Comparison of ENCODE assay signal across 23 mouse cellular contexts in genomic region chr7:44846804-44847203, GRCm38 (mm10). TPM values are rescaled to one million over a fixed set of nuclear protein-coding genes. Genes with fewer than 3 reads are reported as not detected.
DNase-seq lines count a peak whose midpoint lies in the region; ATAC-seq and TF ChIP-seq lines count a peak whose summit lies in the region.
"Had no signal": no experiment of that assay in that cellular context is flagged by ENCODE, and none has a peak within 500 bp of the region (broad histone marks: within the 10 kb centered on the region; RNA-seq: fewer than 3 reads in every experiment).

No protein-coding gene starts in this region.

- no peak overlapping the region for H3K27ac ChIP-seq in forebrain, embryonic 13.5 days
- H3K27ac ChIP-seq in forebrain, embryonic 15.5 days (replicated peaks): no peak overlapping the region
- H3K27ac ChIP-seq in hindbrain, embryonic 13.5 days: no peak overlapping the region
- no peak overlapping the region for H3K27ac ChIP-seq in hindbrain, postnatal 0 days
- no peak overlapping the region for H3K27ac ChIP-seq in midbrain, embryonic 10.5 days (replicated peaks)
- no peak overlapping the region for H3K27ac ChIP-seq in midbrain, embryonic 16.5 days (ENCODE audit: low read length)
- no peak overlapping the region for H3K27ac ChIP-seq in embryonic facial prominence, embryonic 14.5 days (replicated peaks; ENCODE audit: low read depth, low read length)
- H3K27ac ChIP-seq: forebrain, embryonic 10.5 days; heart, embryonic 10.5 days; intestine, embryonic 15.5 days; left cerebral cortex, adult 2 months; lung, embryonic 15.5 days had no signal

- H3K4me1 ChIP-seq in forebrain, embryonic 13.5 days: peaks cover 25% of the 10 kb centered on the region
- H3K4me1 ChIP-seq in forebrain, embryonic 15.5 days: peaks cover 28% of the 10 kb centered on the region
- H3K4me1 ChIP-seq in hindbrain, embryonic 13.5 days (replicated peaks): peaks cover 31% of the 10 kb centered on the region
- peaks cover 16% of the 10 kb centered on the region; the same call in 1 of the 2 replicates for H3K4me1 ChIP-seq in hindbrain, postnatal 0 days (ENCODE audit: insufficient read depth, low read length)
- H3K4me1 ChIP-seq in midbrain, embryonic 10.5 days: peaks cover 26% of the 10 kb centered on the region
- H3K4me1 ChIP-seq in midbrain, embryonic 16.5 days (ENCODE audit: control insufficient read depth, insufficient read depth, low read length): peaks cover 20% of the 10 kb centered on the region
- peaks cover 14% of the 10 kb centered on the region for H3K4me1 ChIP-seq in embryonic facial prominence, embryonic 14.5 days (ENCODE audit: control insufficient read depth, insufficient read depth, low read length)

- ATAC-seq in forebrain, embryonic 13.5 days: no peak
- no peak for ATAC-seq in forebrain, embryonic 15.5 days (replicated peaks)
- no peak for ATAC-seq in hindbrain, embryonic 13.5 days (ENCODE audit: low FRiP score)
- ATAC-seq in hindbrain, postnatal 0 days: no peak
- ATAC-seq in midbrain, embryonic 16.5 days: no peak
- ATAC-seq in embryonic facial prominence, embryonic 14.5 days (ENCODE audit: low read depth): no peak
- ATAC-seq: intestine, embryonic 15.5 days; Patski had no signal

- no peaks in the 10 kb centered on the region for H3K27me3 ChIP-seq in forebrain, embryonic 13.5 days
- no peaks in the 10 kb centered on the region; the same call in 1 of the 2 replicates for H3K27me3 ChIP-seq in forebrain, embryonic 15.5 days
- H3K27me3 ChIP-seq in hindbrain, embryonic 13.5 days: peaks cover 8% of the 10 kb centered on the region
- no peaks in the 10 kb centered on the region for H3K27me3 ChIP-seq in hindbrain, postnatal 0 days (ENCODE audit: insufficient read depth, low read length)
- peaks cover 1% of the 10 kb centered on the region for H3K27me3 ChIP-seq in midbrain, embryonic 10.5 days (ENCODE audit: low read depth, poor library complexity, severe bottlenecking)
- no peaks in the 10 kb centered on the region; the same call in 1 of the 2 replicates for H3K27me3 ChIP-seq in midbrain, embryonic 16.5 days (ENCODE audit: control insufficient read depth, insufficient read depth, low read depth, low read length)
- no peaks in the 10 kb centered on the region for H3K27me3 ChIP-seq in embryonic facial prominence, embryonic 14.5 days (replicated peaks; ENCODE audit: control insufficient read depth, insufficient read depth, low read length)
- H3K27me3 ChIP-seq: CH12.LX; intestine, embryonic 15.5 days; liver, embryonic 15.5 days; lung, embryonic 15.5 days; Patski had no signal

- 92% methylated on average over 7 of the region's 7 CpGs for WGBS in forebrain, embryonic 13.5 days
- 87% methylated on average over 7 of the region's 7 CpGs for WGBS in forebrain, embryonic 15.5 days
- WGBS in hindbrain, embryonic 13.5 days: 92% methylated on average over 7 of the region's 7 CpGs
- 86% methylated on average over 7 of the region's 7 CpGs for WGBS in hindbrain, postnatal 0 days
- 91% methylated on average over 7 of the region's 7 CpGs for WGBS in midbrain, embryonic 10.5 days
- WGBS in midbrain, embryonic 16.5 days: 96% methylated on average over 7 of the region's 7 CpGs
- 91% methylated on average over 7 of the region's 7 CpGs for WGBS in embryonic facial prominence, embryonic 14.5 days

- no peak overlapping the region for H3K4me2 ChIP-seq in forebrain, embryonic 13.5 days
- no peak overlapping the region for H3K4me2 ChIP-seq in forebrain, embryonic 15.5 days (replicated peaks)
- H3K4me2 ChIP-seq in hindbrain, embryonic 13.5 days: 0 out of 2 replicates have a peak overlapping the region, but pooled peaks have one; percentile 8
- H3K4me2 ChIP-seq in hindbrain, postnatal 0 days (ENCODE audit: low read depth, low read length): no peak overlapping the region
- no peak overlapping the region for H3K4me2 ChIP-seq in midbrain, embryonic 16.5 days (ENCODE audit: low read length)
- no peak overlapping the region for H3K4me2 ChIP-seq in embryonic facial prominence, embryonic 14.5 days (ENCODE audit: low read depth, low read length)
- H3K4me2 ChIP-seq: midbrain, embryonic 11.5 days had no signal

- DNase-seq in hindbrain, postnatal 0 days (ENCODE audit: low spot score): no peak
- no peak for DNase-seq in midbrain, embryonic 10.5 days (ENCODE audit: low spot score)
- DNase-seq in embryonic facial prominence, embryonic 14.5 days (ENCODE audit: low spot score): no peak
- DNase-seq: adrenal gland, postnatal 36 days; B cell, adult 2 months; embryo, embryonic 11 days; kidney, postnatal 4 days; lung, postnatal 4 days; right cerebral cortex, postnatal 14 days had no signal

- no peak for TF ChIP-seq CTCF in hindbrain, postnatal 0 days (IDR thresholded peaks at IDR 0.05; ENCODE audit: low read depth)

- H3K36me3 ChIP-seq in forebrain, embryonic 13.5 days (ENCODE audit: poor library complexity, severe bottlenecking): peaks cover 54% of the 10 kb centered on the region
- peaks cover 50% of the 10 kb centered on the region for H3K36me3 ChIP-seq in forebrain, embryonic 15.5 days
- H3K36me3 ChIP-seq in hindbrain, embryonic 13.5 days: peaks cover 58% of the 10 kb centered on the region
- H3K36me3 ChIP-seq in hindbrain, postnatal 0 days (ENCODE audit: insufficient read depth, low read length): peaks cover 47% of the 10 kb centered on the region
- peaks cover 61% of the 10 kb centered on the region for H3K36me3 ChIP-seq in midbrain, embryonic 10.5 days
- peaks cover 39% of the 10 kb centered on the region for H3K36me3 ChIP-seq in midbrain, embryonic 16.5 days (ENCODE audit: control insufficient read depth, insufficient read depth, low read length)
- H3K36me3 ChIP-seq in embryonic facial prominence, embryonic 14.5 days (ENCODE audit: control insufficient read depth, insufficient read depth, low read length): peaks cover 57% of the 10 kb centered on the region

- H3K9me3 ChIP-seq in forebrain, embryonic 13.5 days (replicated peaks): no peaks in the 10 kb centered on the region
- H3K9me3 ChIP-seq in forebrain, embryonic 15.5 days: no peaks in the 10 kb centered on the region
- H3K9me3 ChIP-seq in hindbrain, embryonic 13.5 days: no peaks in the 10 kb centered on the region
- H3K9me3 ChIP-seq in hindbrain, postnatal 0 days (ENCODE audit: low read length): no peaks in the 10 kb centered on the region
- H3K9me3 ChIP-seq in midbrain, embryonic 10.5 days (replicated peaks): no peaks in the 10 kb centered on the region
- H3K9me3 ChIP-seq in midbrain, embryonic 16.5 days (replicated peaks; ENCODE audit: control insufficient read depth, low read length, poor library complexity, severe bottlenecking): no peaks in the 10 kb centered on the region
- no peaks in the 10 kb centered on the region for H3K9me3 ChIP-seq in embryonic facial prominence, embryonic 14.5 days (ENCODE audit: control insufficient read depth, low read length)
- H3K9me3 ChIP-seq: forebrain, embryonic 10.5 days; G1E; heart, embryonic 10.5 days; intestine, embryonic 15.5 days; liver, embryonic 15.5 days; lung, embryonic 15.5 days had no signal

- 0 out of 2 replicates have a peak overlapping the region, but pooled peaks have one; percentile 2 for H3K9ac ChIP-seq in forebrain, embryonic 13.5 days
- no peak overlapping the region for H3K9ac ChIP-seq in forebrain, embryonic 15.5 days (replicated peaks)
- H3K9ac ChIP-seq in hindbrain, embryonic 13.5 days: no peak overlapping the region
- H3K9ac ChIP-seq in hindbrain, postnatal 0 days (replicated peaks; ENCODE audit: low read length): no peak overlapping the region
- no peak overlapping the region for H3K9ac ChIP-seq in midbrain, embryonic 16.5 days (ENCODE audit: low read depth, low read length)
- H3K9ac ChIP-seq in embryonic facial prominence, embryonic 14.5 days (ENCODE audit: low read depth, low read length): 0 out of 2 replicates have a peak overlapping the region, but pooled peaks have one; percentile 23
- H3K9ac ChIP-seq: liver, embryonic 15.5 days had no signal

- no peak overlapping the region for H3K4me3 ChIP-seq in forebrain, embryonic 13.5 days
- H3K4me3 ChIP-seq in forebrain, embryonic 15.5 days: no peak overlapping the region
- peak overlapping the region; percentile 2; the same call in 1 of the 2 replicates for H3K4me3 ChIP-seq in hindbrain, embryonic 13.5 days
- H3K4me3 ChIP-seq in hindbrain, postnatal 0 days (ENCODE audit: low read length): no peak overlapping the region
- peak overlapping the region; percentile 14; the same call in 1 of the 2 replicates for H3K4me3 ChIP-seq in midbrain, embryonic 10.5 days
- no peak overlapping the region for H3K4me3 ChIP-seq in midbrain, embryonic 16.5 days (ENCODE audit: low read depth, low read length)
- H3K4me3 ChIP-seq in embryonic facial prominence, embryonic 14.5 days (ENCODE audit: low read depth, low read length): no peak overlapping the region

RNA-seq across cellular contexts. Expression of gene Akt1s1, which starts 2.0 kb away (rescaled TPM):
- 93.1 and 95.4 TPM in 2 replicates for polyA plus RNA-seq in forebrain, embryonic 13.5 days (2015; fragmentation: Nextera tagmentation; extraction: Ambion mirVana)
- polyA plus RNA-seq in forebrain, embryonic 15.5 days (2015; fragmentation: Nextera tagmentation; extraction: Ambion mirVana): 118 and 120 TPM in 2 replicates
- polyA plus RNA-seq in hindbrain, embryonic 13.5 days (2015; fragmentation: Nextera tagmentation; extraction: Ambion mirVana): 86.8 and 93.7 TPM in 2 replicates
- total RNA-seq in hindbrain, postnatal 0 days (2014; rRNA removed): 136 and 156 TPM in 2 replicates
- 94.3 and 95.4 TPM in 2 replicates for polyA plus RNA-seq in hindbrain, postnatal 0 days (2015; fragmentation: Nextera tagmentation; extraction: Ambion mirVana)
- polyA plus RNA-seq in midbrain, embryonic 10.5 days (2016; fragmentation: Nextera tagmentation; extraction: Ambion mirVana): 89.5 and 98.1 TPM in 2 replicates
- polyA plus RNA-seq in midbrain, embryonic 16.5 days (2015; fragmentation: Nextera tagmentation; extraction: Ambion mirVana): 82.2 and 83.2 TPM in 2 replicates
- polyA plus RNA-seq in embryonic facial prominence, embryonic 14.5 days (2014; fragmentation: Nextera tagmentation; extraction: Ambion mirVana): 69.0 and 78.6 TPM in 2 replicates

RNA-seq across cellular contexts. Expression of gene Tbc1d17, which starts 2.1 kb away (rescaled TPM):
- 81.5 and 95.5 TPM in 2 replicates for polyA plus RNA-seq in forebrain, embryonic 13.5 days (2015; fragmentation: Nextera tagmentation; extraction: Ambion mirVana)
- 119 and 120 TPM in 2 replicates for polyA plus RNA-seq in forebrain, embryonic 15.5 days (2015; fragmentation: Nextera tagmentation; extraction: Ambion mirVana)
- polyA plus RNA-seq in hindbrain, embryonic 13.5 days (2015; fragmentation: Nextera tagmentation; extraction: Ambion mirVana): 108 and 112 TPM in 2 replicates
- total RNA-seq in hindbrain, postnatal 0 days (2014; rRNA removed): 53.7 and 98.5 TPM in 2 replicates
- 103 and 106 TPM in 2 replicates for polyA plus RNA-seq in hindbrain, postnatal 0 days (2015; fragmentation: Nextera tagmentation; extraction: Ambion mirVana)
- 77.8 and 89.4 TPM in 2 replicates for polyA plus RNA-seq in midbrain, embryonic 10.5 days (2016; fragmentation: Nextera tagmentation; extraction: Ambion mirVana)
- polyA plus RNA-seq in midbrain, embryonic 16.5 days (2015; fragmentation: Nextera tagmentation; extraction: Ambion mirVana): 118 and 123 TPM in 2 replicates
- polyA plus RNA-seq in embryonic facial prominence, embryonic 14.5 days (2014; fragmentation: Nextera tagmentation; extraction: Ambion mirVana): 66.9 and 82.7 TPM in 2 replicates

RNA-seq across cellular contexts. Expression of gene Pnkp, which starts 10.1 kb away (rescaled TPM):
- 34.9 and 38.1 TPM in 2 replicates for polyA plus RNA-seq in forebrain, embryonic 13.5 days (2015; fragmentation: Nextera tagmentation; extraction: Ambion mirVana)
- 32.1 and 35.3 TPM in 2 replicates for polyA plus RNA-seq in forebrain, embryonic 15.5 days (2015; fragmentation: Nextera tagmentation; extraction: Ambion mirVana)
- polyA plus RNA-seq in hindbrain, embryonic 13.5 days (2015; fragmentation: Nextera tagmentation; extraction: Ambion mirVana): 34.1 and 35.8 TPM in 2 replicates
- 22.9 and 47.1 TPM in 2 replicates for total RNA-seq in hindbrain, postnatal 0 days (2014; rRNA removed)
- 35.7 and 37.5 TPM in 2 replicates for polyA plus RNA-seq in hindbrain, postnatal 0 days (2015; fragmentation: Nextera tagmentation; extraction: Ambion mirVana)
- polyA plus RNA-seq in midbrain, embryonic 10.5 days (2016; fragmentation: Nextera tagmentation; extraction: Ambion mirVana): 38.1 and 38.4 TPM in 2 replicates
- polyA plus RNA-seq in midbrain, embryonic 16.5 days (2015; fragmentation: Nextera tagmentation; extraction: Ambion mirVana): 27.9 and 30.4 TPM in 2 replicates
- 23.4 and 27.7 TPM in 2 replicates for polyA plus RNA-seq in embryonic facial prominence, embryonic 14.5 days (2014; fragmentation: Nextera tagmentation; extraction: Ambion mirVana)

RNA-seq across cellular contexts. Expression of gene Ptov1, which starts 22.8 kb away (rescaled TPM):
- 558 and 574 TPM in 2 replicates for polyA plus RNA-seq in forebrain, embryonic 13.5 days (2015; fragmentation: Nextera tagmentation; extraction: Ambion mirVana)
- polyA plus RNA-seq in forebrain, embryonic 15.5 days (2015; fragmentation: Nextera tagmentation; extraction: Ambion mirVana): 583 and 618 TPM in 2 replicates
- 495 and 503 TPM in 2 replicates for polyA plus RNA-seq in hindbrain, embryonic 13.5 days (2015; fragmentation: Nextera tagmentation; extraction: Ambion mirVana)
- 524 and 597 TPM in 2 replicates for total RNA-seq in hindbrain, postnatal 0 days (2014; rRNA removed)
- polyA plus RNA-seq in hindbrain, postnatal 0 days (2015; fragmentation: Nextera tagmentation; extraction: Ambion mirVana): 416 and 438 TPM in 2 replicates
- 478 and 516 TPM in 2 replicates for polyA plus RNA-seq in midbrain, embryonic 10.5 days (2016; fragmentation: Nextera tagmentation; extraction: Ambion mirVana)
- polyA plus RNA-seq in midbrain, embryonic 16.5 days (2015; fragmentation: Nextera tagmentation; extraction: Ambion mirVana): 419 and 448 TPM in 2 replicates
- polyA plus RNA-seq in embryonic facial prominence, embryonic 14.5 days (2014; fragmentation: Nextera tagmentation; extraction: Ambion mirVana): 398 and 442 TPM in 2 replicates

RNA-seq across cellular contexts. Expression of gene Atf5, which starts 30.3 kb away (rescaled TPM):
- 5.4 and 5.7 TPM in 2 replicates for polyA plus RNA-seq in forebrain, embryonic 13.5 days (2015; fragmentation: Nextera tagmentation; extraction: Ambion mirVana)
- 4.6 and 5.0 TPM in 2 replicates for polyA plus RNA-seq in forebrain, embryonic 15.5 days (2015; fragmentation: Nextera tagmentation; extraction: Ambion mirVana)
- polyA plus RNA-seq in hindbrain, embryonic 13.5 days (2015; fragmentation: Nextera tagmentation; extraction: Ambion mirVana): 3.5 and 4.2 TPM in 2 replicates
- total RNA-seq in hindbrain, postnatal 0 days (2014; rRNA removed): 10.1 and 15.8 TPM in 2 replicates
- 4.1 and 4.4 TPM in 2 replicates for polyA plus RNA-seq in hindbrain, postnatal 0 days (2015; fragmentation: Nextera tagmentation; extraction: Ambion mirVana)
- polyA plus RNA-seq in midbrain, embryonic 10.5 days (2016; fragmentation: Nextera tagmentation; extraction: Ambion mirVana): 4.6 and 4.7 TPM in 2 replicates
- 2.5 and 3.0 TPM in 2 replicates for polyA plus RNA-seq in midbrain, embryonic 16.5 days (2015; fragmentation: Nextera tagmentation; extraction: Ambion mirVana)
- 6.8 and 6.9 TPM in 2 replicates for polyA plus RNA-seq in embryonic facial prominence, embryonic 14.5 days (2014; fragmentation: Nextera tagmentation; extraction: Ambion mirVana)

Comparison
In these comparisons a context has a peak if more than half of its experiments do, and no peak if none do; other contexts are left out.
1. H3K4me3 ChIP-seq: peak in hindbrain, embryonic 13.5 days (single experiment) and midbrain, embryonic 10.5 days (single experiment); none in forebrain, embryonic 13.5 days (single experiment), forebrain, embryonic 15.5 days (single experiment), hindbrain, postnatal 0 days (single experiment), midbrain, embryonic 16.5 days (single experiment) and embryonic facial prominence, embryonic 14.5 days (single experiment).
2. H3K9ac ChIP-seq: peak in forebrain, embryonic 13.5 days (single experiment) and embryonic facial prominence, embryonic 14.5 days (single experiment); none in forebrain, embryonic 15.5 days (single experiment), hindbrain, embryonic 13.5 days (single experiment), hindbrain, postnatal 0 days (single experiment) and midbrain, embryonic 16.5 days (single experiment).